Mouse (Mus musculus) macrophage (primary cell): ENCODE data around the gene Efcab14. TPM values are rescaled to one million over a fixed set of nuclear protein-coding genes. Genes with fewer than 3 reads are reported as not detected.

Experiments used
- H3K27ac ChIP-seq: fragments of 350-480 bp; formaldehyde crosslinking; 2 replicates; pipeline ENCODE4 v1.9.0; 2021
- H3K36me3 ChIP-seq: fragments of 350-480 bp; formaldehyde crosslinking; 2 replicates; pipeline ENCODE4 v1.9.0; 2021; ENCODE audit errors: inconsistent target
- H3K4me3 ChIP-seq: fragments of 350-480 bp; formaldehyde crosslinking; 2 replicates; pipeline ENCODE4 v1.9.0; 2021; ENCODE audit errors: inconsistent target
- H3K79me2 ChIP-seq: fragments of 350-480 bp; formaldehyde crosslinking; 2 replicates; pipeline ENCODE4 v1.9.0; 2021; ENCODE audit errors: inconsistent target
- WGBS: methylation state at CpG from one replicate; pipeline ENCODE4 v1.1.7; 2026; ENCODE audit warnings: inconsistent platforms; ENCODE audit not compliant: missing documents; 5-methylcytosine and 5-hydroxymethylcytosine counted together
- polyA plus RNA-seq: library from polyadenylated mRNA; stranded (reverse); fragments of 250-400 nt; gene quantifications from 3 replicates; pipeline ENCODE4 v1.2.4, GENCODE M21; 2018; ENCODE audit warnings: inconsistent platforms

Efcab14 gene
- polyA plus RNA-seq, 1 experiment from 2014 or later = 35.0 TPM

- WGBS = 96% methylated on average over 3 of the region's 3 CpGs
- Histone ChIP-seq H3K4me3 (no peak overlapping the region), H3K36me3 (peaks cover 49% of the 10 kb centered on the region), H3K27ac (no peak overlapping the region), H3K79me2 (no peaks in the 10 kb centered on the region)
These were observed 57.8 kb downstream of the Efcab14 start for GRCm38 (mm10) chr4:115795360-115795759.

- H3K4me3 ChIP-seq = no peak overlapping the region
- no peak overlapping the region for H3K27ac ChIP-seq
- WGBS = 90% methylated on average over 3 of the region's 3 CpGs
- peaks cover 38% of the 10 kb centered on the region for H3K36me3 ChIP-seq
- H3K79me2 ChIP-seq = no peaks in the 10 kb centered on the region
These were observed 62.4 kb downstream of the Efcab14 start for GRCm38 (mm10) chr4:115799981-115800380.

GRCm38 (mm10) chr4:115812326-115812725, 74.8 kb downstream of the Efcab14 start:
- Histone ChIP-seq H3K4me3 (no peak overlapping the region), H3K36me3 (peaks cover 6% of the 10 kb centered on the region; the same call in 1 of the 2 replicates)
- 75% methylated on average over 2 of the region's 4 CpGs for WGBS

GRCm38 (mm10) chr4:115815606-115816005, 78.1 kb downstream of the Efcab14 start:
- H3K79me2 ChIP-seq = no peaks in the 10 kb centered on the region
- 95% methylated on average over 5 of the region's 5 CpGs for WGBS

More at GRCm38 (mm10) chr4:115812326-115812725, 74.8 kb downstream of the Efcab14 start:
- H3K27ac ChIP-seq = no peak overlapping the region
- H3K79me2 ChIP-seq = no peaks in the 10 kb centered on the region

GRCm38 (mm10) chr4:115820199-115820598, 82.7 kb downstream of the Efcab14 start:
- no peak overlapping the region for H3K27ac ChIP-seq
- H3K36me3 ChIP-seq = no peaks in the 10 kb centered on the region
- no peak overlapping the region for H3K4me3 ChIP-seq
- 96% methylated on average over 3 of the region's 3 CpGs for WGBS
- H3K79me2 ChIP-seq = no peaks in the 10 kb centered on the region

More at GRCm38 (mm10) chr4:115815606-115816005, 78.1 kb downstream of the Efcab14 start:
- Histone ChIP-seq H3K4me3 (no peak overlapping the region), H3K36me3 (peaks cover 6% of the 10 kb centered on the region; the same call in 1 of the 2 replicates), H3K27ac (no peak overlapping the region)

GRCm38 (mm10) chr4:115820944-115821343, 83.4 kb downstream of the Efcab14 start:
- H3K36me3 ChIP-seq = no peaks in the 10 kb centered on the region
- no peak overlapping the region for H3K4me3 ChIP-seq
- WGBS = 94% methylated on average over 3 of the region's 3 CpGs
- H3K27ac ChIP-seq = no peak overlapping the region
- H3K79me2 ChIP-seq = no peaks in the 10 kb centered on the region

- no peaks in the 10 kb centered on the region for H3K79me2 ChIP-seq
- H3K36me3 ChIP-seq = no peaks in the 10 kb centered on the region
- no peak overlapping the region for H3K27ac ChIP-seq
- no peak overlapping the region for H3K4me3 ChIP-seq
These were observed 83.9 kb downstream of the Efcab14 start for GRCm38 (mm10) chr4:115821431-115821830.

- H3K27ac ChIP-seq = no peak overlapping the region
- H3K79me2 ChIP-seq = no peaks in the 10 kb centered on the region
- 82% methylated on average over 3 of the region's 3 CpGs for WGBS
- no peaks in the 10 kb centered on the region for H3K36me3 ChIP-seq
- no peak overlapping the region for H3K4me3 ChIP-seq
These were observed 84.4 kb downstream of the Efcab14 start for GRCm38 (mm10) chr4:115821928-115822327.

GRCm38 (mm10) chr4:115824178-115824577, 86.6 kb downstream of the Efcab14 start:
- H3K36me3 ChIP-seq = no peaks in the 10 kb centered on the region
- H3K79me2 ChIP-seq = peaks cover 9% of the 10 kb centered on the region
- H3K4me3 ChIP-seq = no peak overlapping the region
- H3K27ac ChIP-seq = peak overlapping the region; percentile 87
- WGBS = 90% methylated on average over 2 of the region's 2 CpGs

GRCm38 (mm10) chr4:115825271-115825670, 87.7 kb downstream of the Efcab14 start:
- WGBS = 7% methylated on average over 2 of the region's 2 CpGs
- Histone ChIP-seq H3K79me2 (peaks cover 20% of the 10 kb centered on the region), H3K36me3 (no peaks in the 10 kb centered on the region), H3K27ac (peak overlapping the region; percentile 87), H3K4me3 (no peak overlapping the region)

Other genes starting within 250 kb of the Efcab14 start
- not detected in 3 replicates for gene Cyp4a14, start 241.6 kb upstream of the Efcab14 start, polyA plus RNA-seq
- not detected in 3 replicates for gene Cyp4a10, start 219.5 kb upstream of the Efcab14 start, polyA plus RNA-seq
- gene Cyp4a31, start 174.1 kb upstream of the Efcab14 start, polyA plus RNA-seq = not detected in 3 replicates
- gene Cyp4a32, start 136.8 kb upstream of the Efcab14 start, polyA plus RNA-seq = not detected in 3 replicates
- gene Cyp4b1, start 90.0 kb upstream of the Efcab14 start, polyA plus RNA-seq = not detected in 3 replicates
- gene Tex38, start 43.3 kb downstream of the Efcab14 start, polyA plus RNA-seq = not detected in 3 replicates
- 16.5 to 19.3 TPM (median 19.0 TPM) in 3 replicates for gene Atpaf1, start 47.1 kb downstream of the Efcab14 start, polyA plus RNA-seq
- gene Mob3c, start 90.3 kb downstream of the Efcab14 start, polyA plus RNA-seq = 16.6 to 27.7 TPM (median 23.8 TPM) in 3 replicates
- gene Mknk1, start 101.5 kb downstream of the Efcab14 start, polyA plus RNA-seq = 62.4 to 141 TPM (median 130 TPM) in 3 replicates
- gene Kncn, start 146.7 kb downstream of the Efcab14 start, polyA plus RNA-seq = not detected in 3 replicates
- not detected in 3 replicates for gene 6430628N08Rik, start 152.9 kb downstream of the Efcab14 start, polyA plus RNA-seq
- gene Dmbx1, start 202.2 kb downstream of the Efcab14 start, polyA plus RNA-seq = not detected in 3 replicates